Mouse (Mus musculus) limb, embryonic 12.5 days (tissue): ENCODE data around the gene Ldlrad2. TPM values are rescaled to one million over a fixed set of nuclear protein-coding genes. Genes with fewer than 3 reads are reported as not detected.
A peak's percentile ranks its signal among the peaks of the same experiment; 100 is the strongest.

Experiments used
- ATAC-seq: fragments of 200-750 bp; cut with Nextera tagmentation; 2 replicates; pipeline ENCODE4 v1.8.0; 2017; ENCODE audit warnings: low read depth, moderate TSS enrichment; ENCODE audit not compliant: insufficient number of reproducible peaks, insufficient read depth, low FRiP score, low TSS enrichment
- H3K27ac ChIP-seq: fragments of 300-500 bp; sonication (generic); 2 replicates; pipeline ENCODE4 v1.5.1; 2016; ENCODE audit warnings: mild to moderate bottlenecking, moderate library complexity
- H3K27me3 ChIP-seq: fragments of 300-500 bp; sonication (generic); 2 replicates; pipeline ENCODE4 v1.6.1; 2016; ENCODE audit warnings: mild to moderate bottlenecking, moderate library complexity
- H3K36me3 ChIP-seq: fragments of 300-500 bp; sonication (generic); 2 replicates; pipeline ENCODE4 v1.6.1; 2016; ENCODE audit warnings: mild to moderate bottlenecking, moderate library complexity
- H3K4me1 ChIP-seq: fragments of 300-500 bp; sonication (generic); replicated peaks from 2 replicates; pipeline ENCODE4 v1.6.1; 2016
- H3K4me2 ChIP-seq: fragments of 300-500 bp; sonication (generic); 2 replicates; pipeline ENCODE4 v1.6.1; 2016; ENCODE audit warnings: mild to moderate bottlenecking, moderate library complexity
- H3K4me3 ChIP-seq: fragments of 300-500 bp; sonication (generic); replicated peaks from 2 replicates; pipeline ENCODE4 v1.5.1; 2016; ENCODE audit warnings: mild to moderate bottlenecking
- H3K9ac ChIP-seq: fragments of 300-500 bp; sonication (generic); replicated peaks from 2 replicates; pipeline ENCODE4 v1.6.1; 2016; ENCODE audit warnings: mild to moderate bottlenecking, moderate library complexity
- H3K9me3 ChIP-seq: fragments of 300-500 bp; sonication (generic); 2 replicates; pipeline ENCODE4 v1.6.1; 2016; ENCODE audit warnings: mild to moderate bottlenecking, moderate library complexity
- WGBS: fragments of 180-500 bp; shearing (Covaris S2); methylation state at CpG from one replicate; pipeline ENCODE4 v1.1.7; 2016; 5-methylcytosine and 5-hydroxymethylcytosine counted together
- polyA plus RNA-seq: library from polyadenylated mRNA; unstranded; fragments of >200 nt; fragmentation: Nextera tagmentation; extraction: Ambion mirVana; gene quantifications from 2 replicates; pipeline ENCODE4 v1.2.1, GENCODE M21; 2016

Gene Ldlrad2
- polyA plus RNA-seq: not detected in 2 replicates

- peaks cover 24% of the 10 kb centered on the region for H3K27me3 ChIP-seq
- no peak for ATAC-seq
- no peak within 1 kb of the TSS for H3K9ac ChIP-seq
- WGBS: 89% methylated on average over 10 of the region's 10 CpGs
- no peaks in the 10 kb centered on the region for H3K9me3 ChIP-seq
- H3K4me1 ChIP-seq: no peaks in the 10 kb centered on the region
- no peak within 1 kb of the TSS for H3K4me2 ChIP-seq
- H3K4me3 ChIP-seq: no peak within 1 kb of the TSS
- H3K27ac ChIP-seq: no peak within 1 kb of the TSS
- peaks cover 14% of the 10 kb centered on the region for H3K36me3 ChIP-seq
Observed at GRCm38 (mm10) chr4:137574469-137574868, at the start of gene Ldlrad2. TSS of gene Ldlrad2 (minus strand) at chr4:137574569.

- ATAC-seq: no peak
- H3K36me3 ChIP-seq: peaks cover 96% of the 10 kb centered on the region
Observed at GRCm38 (mm10) chr4:137622847-137623246, 48.5 kb upstream of the Ldlrad2 start.

GRCm38 (mm10) chr4:137610256-137610655, 35.9 kb upstream of the Ldlrad2 start:
- Histone ChIP-seq H3K4me1 (no peaks in the 10 kb centered on the region), H3K27me3 (no peaks in the 10 kb centered on the region), H3K9ac (no peak overlapping the region), H3K36me3 (peaks cover 99% of the 10 kb centered on the region), H3K9me3 (no peaks in the 10 kb centered on the region), H3K27ac (no peak overlapping the region), H3K4me3 (no peak overlapping the region), H3K4me2 (no peak overlapping the region)
- 85% methylated on average over 15 of the region's 15 CpGs for WGBS
- no peak for ATAC-seq

More at GRCm38 (mm10) chr4:137622847-137623246, 48.5 kb upstream of the Ldlrad2 start:
- H3K27ac ChIP-seq: no peak overlapping the region
- no peak overlapping the region for H3K4me3 ChIP-seq
- H3K9ac ChIP-seq: no peak overlapping the region
- no peaks in the 10 kb centered on the region for H3K4me1 ChIP-seq
- no peaks in the 10 kb centered on the region for H3K9me3 ChIP-seq
- WGBS: 95% methylated on average over 8 of the region's 8 CpGs
- no peak overlapping the region for H3K4me2 ChIP-seq
- no peaks in the 10 kb centered on the region for H3K27me3 ChIP-seq

- no peak for ATAC-seq
- Histone ChIP-seq H3K9me3 (no peaks in the 10 kb centered on the region), H3K27ac (no peak overlapping the region), H3K36me3 (peaks cover 99% of the 10 kb centered on the region), H3K27me3 (no peaks in the 10 kb centered on the region), H3K4me3 (no peak overlapping the region), H3K4me2 (no peak overlapping the region), H3K9ac (no peak overlapping the region), H3K4me1 (no peaks in the 10 kb centered on the region)
- WGBS: 86% methylated on average over 7 of the region's 7 CpGs
Observed at GRCm38 (mm10) chr4:137609702-137610101, 35.3 kb upstream of the Ldlrad2 start.

GRCm38 (mm10) chr4:137609281-137609680, 34.9 kb upstream of the Ldlrad2 start:
- Histone ChIP-seq H3K9ac (no peak overlapping the region), H3K4me1 (no peaks in the 10 kb centered on the region), H3K27me3 (no peaks in the 10 kb centered on the region), H3K27ac (no peak overlapping the region), H3K4me3 (no peak overlapping the region), H3K36me3 (peaks cover 99% of the 10 kb centered on the region), H3K9me3 (no peaks in the 10 kb centered on the region), H3K4me2 (no peak overlapping the region)
- WGBS: 82% methylated on average over 7 of the region's 7 CpGs
- no peak for ATAC-seq

DNA sequence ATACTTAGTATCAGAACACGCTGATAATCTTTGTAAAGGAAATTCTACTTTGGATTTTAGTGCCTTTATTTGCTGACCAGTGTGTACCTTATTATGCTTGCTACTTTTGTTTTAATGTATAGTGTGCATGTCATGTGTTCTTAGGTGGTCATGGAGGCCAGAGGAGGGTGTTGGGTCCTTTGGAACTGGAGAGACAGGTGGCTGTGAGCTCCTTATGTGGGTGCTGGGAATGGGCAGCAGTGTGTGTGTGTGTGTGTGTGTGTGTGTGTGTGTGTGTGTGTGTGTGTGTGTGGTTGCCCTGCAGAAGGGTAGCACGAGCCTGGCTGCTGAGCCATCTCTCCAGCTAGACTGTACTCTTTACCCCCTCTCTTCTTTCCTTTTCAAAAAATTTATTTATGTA, 32.7 kb upstream of the Ldlrad2 start:
- 89% methylated on average over 2 of the region's 2 CpGs for WGBS
- H3K36me3 ChIP-seq: peaks cover 78% of the 10 kb centered on the region

GRCm38 (mm10) chr4:137603449-137604171, 29.2 kb upstream of the Ldlrad2 start:
- Histone ChIP-seq H3K36me3 (peaks cover 44% of the 10 kb centered on the region), H3K27me3 (no peaks in the 10 kb centered on the region), H3K4me2 (no peak overlapping the region), H3K4me1 (peaks cover 17% of the 10 kb centered on the region), H3K4me3 (no peak overlapping the region), H3K9me3 (no peaks in the 10 kb centered on the region), H3K27ac (no peak overlapping the region), H3K9ac (no peak overlapping the region)
- WGBS: 87% methylated on average over 11 of the region's 11 CpGs
- ATAC-seq: no peak

More for the DNA sequence above, 32.7 kb upstream of the Ldlrad2 start:
- H3K9me3 ChIP-seq: no peaks in the 10 kb centered on the region
- no peak for ATAC-seq
- H3K27ac ChIP-seq: no peak overlapping the region
- H3K9ac ChIP-seq: no peak overlapping the region
- no peaks in the 10 kb centered on the region for H3K27me3 ChIP-seq
- no peak overlapping the region for H3K4me2 ChIP-seq
- H3K4me3 ChIP-seq: no peak overlapping the region
- H3K4me1 ChIP-seq: no peaks in the 10 kb centered on the region

- peaks cover 7% of the 10 kb centered on the region; the same call in 1 of the 2 replicates for H3K36me3 ChIP-seq
- H3K4me2 ChIP-seq: no peak overlapping the region
- H3K4me1 ChIP-seq: peaks cover 41% of the 10 kb centered on the region
- no peak for ATAC-seq
- H3K4me3 ChIP-seq: no peak overlapping the region
- H3K27ac ChIP-seq: no peak overlapping the region
- H3K9ac ChIP-seq: no peak overlapping the region; the same call in 1 of the 2 replicates
- 81% methylated on average over 5 of the region's 5 CpGs for WGBS
- no peaks in the 10 kb centered on the region for H3K27me3 ChIP-seq
- H3K9me3 ChIP-seq: no peaks in the 10 kb centered on the region
Observed at GRCm38 (mm10) chr4:137598577-137598976, 24.2 kb upstream of the Ldlrad2 start.

DNA sequence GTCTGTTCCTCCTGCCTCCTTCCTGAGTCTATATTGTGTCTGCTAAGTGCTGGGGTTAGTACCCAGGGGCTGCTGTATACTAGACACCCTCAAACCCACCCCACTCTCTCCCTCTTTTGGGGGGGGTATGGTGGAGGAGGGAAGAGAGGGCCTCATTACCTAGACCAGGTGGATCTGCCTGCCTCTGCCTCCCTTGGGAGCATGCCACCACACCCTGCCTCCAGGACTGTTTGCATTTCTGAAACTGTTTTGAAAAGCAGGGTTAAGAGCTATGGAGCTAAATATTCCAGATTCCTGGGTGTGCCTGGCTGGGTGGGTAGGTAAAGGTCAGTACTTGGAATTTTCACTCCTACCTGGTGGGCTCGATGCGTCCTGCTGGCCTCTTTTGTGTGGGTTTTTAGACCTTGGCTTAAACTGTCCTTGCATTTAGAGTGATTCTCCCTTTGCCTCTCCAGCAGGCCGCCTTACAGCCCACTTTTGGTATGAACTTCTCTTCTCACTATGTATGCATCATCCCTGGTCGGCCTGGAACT, 22.8 kb upstream of the Ldlrad2 start:
- no peak overlapping the region for H3K4me2 ChIP-seq
- H3K4me3 ChIP-seq: no peak overlapping the region
- peaks cover 41% of the 10 kb centered on the region for H3K4me1 ChIP-seq
- WGBS: 96% methylated on average over 4 of the region's 4 CpGs
- peaks cover 7% of the 10 kb centered on the region; the same call in 1 of the 2 replicates for H3K36me3 ChIP-seq
- no peak for ATAC-seq
- no peak overlapping the region for H3K9ac ChIP-seq
- H3K27ac ChIP-seq: no peak overlapping the region
- no peaks in the 10 kb centered on the region for H3K27me3 ChIP-seq
- no peaks in the 10 kb centered on the region for H3K9me3 ChIP-seq

- peak overlapping the region; percentile 83 for H3K9ac ChIP-seq
- peaks cover 7% of the 10 kb centered on the region; the same call in 1 of the 2 replicates for H3K36me3 ChIP-seq
- H3K27ac ChIP-seq: peak overlapping the region; percentile 98
- 5% methylated on average over 40 of the region's 40 CpGs for WGBS
- ATAC-seq: no peak; the same call in 1 of the 2 replicates
- peaks cover 35% of the 10 kb centered on the region for H3K4me1 ChIP-seq
- no peaks in the 10 kb centered on the region for H3K9me3 ChIP-seq
- no peaks in the 10 kb centered on the region for H3K27me3 ChIP-seq
- H3K4me3 ChIP-seq: peak overlapping the region; percentile 92
- H3K4me2 ChIP-seq: peak overlapping the region; percentile 87
Observed at GRCm38 (mm10) chr4:137594496-137595270, 20.3 kb upstream of the Ldlrad2 start.
